Mouse (Mus musculus) erythroblast, adult 5-6 weeks (primary cell): ENCODE measurements around the gene Khk. TPM values are rescaled to one million over a fixed set of nuclear protein-coding genes. Genes with fewer than 3 reads are reported as not detected.
A peak's percentile ranks its signal among the peaks of the same experiment; 100 is the strongest.

Experiments
- ATAC-seq: replicated peaks from 2 replicates; pipeline ENCODE4 v1.8.0; 2016; ENCODE audit warnings: moderate number of reproducible peaks, mild to moderate bottlenecking, moderate TSS enrichment, inconsistent platforms; ENCODE audit not compliant: poor library complexity, low FRiP score, severe bottlenecking
- total RNA-seq, 2 experiments: library from RNA; stranded (forward) in 1 of 2; stranded (reverse) in 1 of 2; fragments of 150-400 nt in 1 of 2; fragments of 200-764, 138-1000 nt in 1 of 2; gene quantifications; 2 replicates each; pipeline versions ENCODE4 v1.2.3 to v1.2.4; 2015 to 2017; ENCODE audit warnings: low replicate concordance in 2 of 2

Khk gene
- total RNA-seq, 2 experiments from 2014 or later = 8.1 to 9.2 TPM

- no peak for ATAC-seq
Measured at GRCm38 (mm10) chr5:30912156-30912555, 9.1 kb upstream of the Khk start.

GRCm38 (mm10) chr5:30913060-30913841 lies 8.0 kb upstream of the Khk start, which contains the start of gene Emilin1:
Gene Emilin1 (plus strand): TSS chr5:30913402.
- no peak for ATAC-seq

- ATAC-seq = no peak
Measured at GRCm38 (mm10) chr5:30914101-30914635, 7.1 kb upstream of the Khk start.

GRCm38 (mm10) chr5:30914849-30915248 lies 6.4 kb upstream of the Khk start:
- no peak for ATAC-seq

- no peak for ATAC-seq
Measured at GRCm38 (mm10) chr5:30915456-30915855, 5.8 kb upstream of the Khk start.

- ATAC-seq = 0 out of 2 replicates have a peak, but pooled peaks have one; percentile 44
Measured at GRCm38 (mm10) chr5:30915974-30916433, 5.2 kb upstream of the Khk start.

GRCm38 (mm10) chr5:30916841-30917240 lies 4.4 kb upstream of the Khk start:
- ATAC-seq = no peak

- ATAC-seq = no peak
Measured at GRCm38 (mm10) chr5:30917348-30917747, 3.9 kb upstream of the Khk start.

- ATAC-seq = no peak
Measured at GRCm38 (mm10) chr5:30917891-30918670, 3.1 kb upstream of the Khk start.

- ATAC-seq = no peak
Measured at GRCm38 (mm10) chr5:30918691-30919090, 2.5 kb upstream of the Khk start.

- ATAC-seq = no peak
Measured at GRCm38 (mm10) chr5:30919831-30920614, 1.2 kb upstream of the Khk start.

GRCm38 (mm10) chr5:30920621-30921020 lies 610 bp upstream of the Khk start:
- no peak for ATAC-seq

- no peak for ATAC-seq
Measured at GRCm38 (mm10) chr5:30922581-30923041, 1.4 kb downstream of the Khk start.

GRCm38 (mm10) chr5:30923119-30923518 lies 1.9 kb downstream of the Khk start:
- ATAC-seq = no peak

- ATAC-seq = no peak
Measured at GRCm38 (mm10) chr5:30924614-30925013, 3.4 kb downstream of the Khk start.

- ATAC-seq = no peak
Measured at GRCm38 (mm10) chr5:30925217-30925616, 4.0 kb downstream of the Khk start.

- ATAC-seq = no peak
Measured at GRCm38 (mm10) chr5:30926073-30926472, 4.8 kb downstream of the Khk start.

- no peak for ATAC-seq
Measured at GRCm38 (mm10) chr5:30927945-30928529, 6.8 kb downstream of the Khk start.

- ATAC-seq = no peak
Measured at GRCm38 (mm10) chr5:30930121-30930520, 8.9 kb downstream of the Khk start.
